ENCODE assay signal across 4 mouse cellular contexts in genomic region chrX:71024718-71025117, GRCm38 (mm10).
"Had no signal": no experiment of that assay in that cellular context is flagged by ENCODE, and none has a peak within 500 bp of the region (broad histone marks: within the 10 kb centered on the region; RNA-seq: fewer than 3 reads in every experiment).

No protein-coding gene starts in this region.

- DNase-seq: kidney, postnatal 14 days; left cerebral cortex, postnatal 4 days; lung, adult 18-20 months; thymus, postnatal 4 days had no signal
